Mouse (Mus musculus) testis, adult 2 months (tissue): ENCODE measurements at regions not wholly inside any gene's neighbourhood (a gene's known extent, or its start where the extent isn't known, plus 50 kb on each side); places are given as distances from the start of the nearest gene placed in this dataset.

Experiments
- CTCF ChIP-seq: fragments of 200-500 bp; IDR thresholded peaks from 2 replicates; pipeline ENCODE4 v1.5.1; 2012; ENCODE audit warnings: low read depth, mild to moderate bottlenecking, inconsistent platforms, low read length, moderate library complexity; ENCODE audit not compliant: control insufficient read depth, insufficient read depth, insufficient replicate concordance
- POLR2A ChIP-seq: fragments of 200-500 bp; IDR thresholded peaks from 2 replicates; pipeline ENCODE4 v1.6.1; 2012; ENCODE audit warnings: low read depth, mild to moderate bottlenecking, inconsistent platforms, low read length, moderate library complexity; ENCODE audit not compliant: control insufficient read depth

DNA sequence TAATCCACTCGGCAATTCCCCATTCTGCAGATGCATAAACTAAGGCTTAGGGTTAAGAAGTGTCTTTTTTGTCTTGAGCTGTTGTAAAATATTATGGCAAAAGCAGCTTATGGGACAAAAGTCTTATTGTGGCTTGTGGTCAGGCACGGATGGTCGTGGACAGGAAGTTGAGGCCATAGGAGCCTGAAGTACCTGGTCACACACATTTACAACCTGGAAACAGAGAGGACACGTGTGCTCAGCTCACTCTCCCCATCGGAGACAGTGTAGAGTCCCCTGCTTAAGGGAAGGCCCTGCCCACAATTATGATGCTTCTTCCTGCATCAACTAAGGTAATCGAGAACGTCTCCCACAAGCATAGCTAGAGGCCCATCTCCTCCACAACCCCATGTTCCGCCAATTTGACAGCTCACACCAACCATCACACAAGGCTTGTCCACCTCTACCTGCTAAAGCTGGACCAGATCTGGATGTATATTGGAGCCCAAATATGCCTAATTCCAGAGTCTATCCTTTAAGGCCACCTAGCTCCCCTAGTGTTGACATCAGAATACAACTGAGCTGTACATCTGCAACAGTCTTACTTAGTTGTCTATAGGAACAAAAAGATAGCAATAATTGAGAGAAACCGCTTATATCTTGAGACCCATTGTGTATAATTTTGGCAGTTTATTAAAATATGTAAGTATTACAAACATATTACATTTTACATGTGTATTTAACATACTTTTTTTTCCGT lies 89.0 kb downstream of the Dyrk2 start:
- TF ChIP-seq POLR2A, result no peak
- no peak for TF ChIP-seq CTCF
